Comparison of ENCODE assay signal across 8 mouse cellular contexts in genomic region chr10:127261706-127262547, GRCm38 (mm10). TPM values are rescaled to one million over a fixed set of nuclear protein-coding genes. Genes with fewer than 3 reads are reported as not detected.
DNase-seq lines count a peak whose midpoint lies in the region; ATAC-seq and TF ChIP-seq lines count a peak whose summit lies in the region.

No protein-coding gene starts in this region.

- H3K4me3 ChIP-seq in liver, embryonic 11.5 days (ENCODE audit: low read depth, low read length): peak overlapping the region; percentile 52; the same call in 1 of the 2 replicates
- no peak overlapping the region for H3K4me3 ChIP-seq in liver, postnatal 0 days (ENCODE audit: low read depth, low read length)
- H3K4me3 ChIP-seq in cortical plate, adult 2 months (ENCODE audit: insufficient read depth, low read length): peak overlapping the region; percentile 97
- H3K4me3 ChIP-seq in hindbrain, embryonic 16.5 days (ENCODE audit: low read length): peak overlapping the region; percentile 70
- H3K4me3 ChIP-seq in olfactory bulb, adult 2 months (ENCODE audit: insufficient read depth, low read depth, low read length): peak overlapping the region; percentile 61

- ATAC-seq in liver, embryonic 11.5 days (replicated peaks; ENCODE audit: low FRiP score): no peak
- ATAC-seq in liver, postnatal 0 days: no peak
- ATAC-seq in hindbrain, embryonic 16.5 days: no peak

- DNase-seq in liver, embryonic 11.5 days (ENCODE audit: low spot score): no peak
- DNase-seq in liver, postnatal 0 days: no peak
- DNase-seq in urinary bladder, postnatal 10 days (ENCODE audit: low spot score): no peak
- DNase-seq in left cerebral cortex, postnatal 14 days (ENCODE audit: low spot score in 2 of 2): no peak
- DNase-seq in adrenal gland, postnatal 14 days: no peak

- peaks cover 8% of the 10 kb centered on the region for H3K4me1 ChIP-seq in liver, embryonic 11.5 days (replicated peaks; ENCODE audit: control insufficient read depth, insufficient read depth, low read length)
- peaks cover 14% of the 10 kb centered on the region for H3K4me1 ChIP-seq in liver, postnatal 0 days (ENCODE audit: insufficient read depth)
- H3K4me1 ChIP-seq in cortical plate, adult 2 months (ENCODE audit: control insufficient read depth, insufficient read depth, low read length): peaks cover 11% of the 10 kb centered on the region
- peaks cover 37% of the 10 kb centered on the region for H3K4me1 ChIP-seq in hindbrain, embryonic 16.5 days (ENCODE audit: control insufficient read depth, insufficient read depth, low read depth, low read length)
- H3K4me1 ChIP-seq in olfactory bulb, adult 2 months (ENCODE audit: control insufficient read depth, insufficient read depth, low read length): peaks cover 30% of the 10 kb centered on the region

- no peak overlapping the region for H3K27ac ChIP-seq in liver, embryonic 11.5 days (ENCODE audit: low read depth, low read length)
- H3K27ac ChIP-seq in liver, postnatal 0 days (ENCODE audit: low read depth): no peak overlapping the region
- no peak overlapping the region for H3K27ac ChIP-seq in cortical plate, adult 2 months (ENCODE audit: insufficient read depth, low read length)
- peak overlapping the region; percentile 91 for H3K27ac ChIP-seq in hindbrain, embryonic 16.5 days (ENCODE audit: low read depth, low read length)
- peak overlapping the region; percentile 81 for H3K27ac ChIP-seq in olfactory bulb, adult 2 months (ENCODE audit: insufficient read depth, low read depth, low read length)

- TF ChIP-seq EP300 in liver, postnatal 0 days (IDR thresholded peaks at IDR 0.05; ENCODE audit: low read depth): no peak

- intact Hi-C loops in left cerebral cortex, postnatal 14 days (cut with DNase I): no loop called here

- TF ChIP-seq POLR2A in cortical plate, adult 2 months (IDR thresholded peaks at IDR 0.05; ENCODE audit: extremely low read depth, insufficient read depth, low read length): no peak
- no peak for TF ChIP-seq POLR2A in olfactory bulb, adult 2 months (IDR thresholded peaks at IDR 0.05; ENCODE audit: insufficient read depth, low read depth, low read length)

- WGBS in liver, embryonic 11.5 days: 66% methylated on average over 15 of the region's 15 CpGs
- 62% methylated on average over 15 of the region's 15 CpGs for WGBS in liver, postnatal 0 days (ENCODE audit: insufficient replicate concordance)
- 52% methylated on average over 15 of the region's 15 CpGs for WGBS in hindbrain, embryonic 16.5 days
- WGBS in olfactory bulb, adult 2 months: 28% methylated on average over 15 of the region's 15 CpGs

- no peaks in the 10 kb centered on the region for H3K9me3 ChIP-seq in liver, embryonic 11.5 days (ENCODE audit: control insufficient read depth, low read length)
- H3K9me3 ChIP-seq in liver, postnatal 0 days (ENCODE audit: low read length): no peaks in the 10 kb centered on the region
- no peaks in the 10 kb centered on the region for H3K9me3 ChIP-seq in hindbrain, embryonic 16.5 days (ENCODE audit: control insufficient read depth, low read length)

- no peak for TF ChIP-seq CTCF in liver, postnatal 0 days (IDR thresholded peaks at IDR 0.05; ENCODE audit: low read depth)
- TF ChIP-seq CTCF in cortical plate, adult 2 months (IDR thresholded peaks at IDR 0.05; ENCODE audit: extremely low read depth, insufficient read depth, low read length): no peak
- no peak for TF ChIP-seq CTCF in olfactory bulb, adult 2 months (IDR thresholded peaks at IDR 0.05; ENCODE audit: insufficient read depth, low read depth, low read length)

- peaks cover 25% of the 10 kb centered on the region for H3K27me3 ChIP-seq in liver, embryonic 11.5 days (replicated peaks; ENCODE audit: control insufficient read depth, insufficient read depth, low read length)
- H3K27me3 ChIP-seq in liver, postnatal 0 days (ENCODE audit: insufficient read depth, low read length): peaks cover 27% of the 10 kb centered on the region
- H3K27me3 ChIP-seq in hindbrain, embryonic 16.5 days (replicated peaks; ENCODE audit: control insufficient read depth, insufficient read depth, low read length): no peaks in the 10 kb centered on the region

- H3K4me2 ChIP-seq in liver, embryonic 11.5 days: peak overlapping the region; percentile 91; the same call in 1 of the 2 replicates
- no peak overlapping the region for H3K4me2 ChIP-seq in liver, postnatal 0 days (ENCODE audit: low read depth, low read length)
- H3K4me2 ChIP-seq in hindbrain, embryonic 16.5 days (ENCODE audit: low read length): peak overlapping the region; percentile 88

- no peaks in the 10 kb centered on the region for H3K36me3 ChIP-seq in liver, embryonic 11.5 days (ENCODE audit: control insufficient read depth, insufficient read depth, low read length)
- H3K36me3 ChIP-seq in liver, postnatal 0 days (replicated peaks; ENCODE audit: insufficient read depth, low read length): no peaks in the 10 kb centered on the region
- no peaks in the 10 kb centered on the region for H3K36me3 ChIP-seq in hindbrain, embryonic 16.5 days (ENCODE audit: control insufficient read depth, insufficient read depth, low read length)

- H3K9ac ChIP-seq in liver, embryonic 11.5 days (ENCODE audit: low read depth, low read length): no peak overlapping the region
- no peak overlapping the region for H3K9ac ChIP-seq in liver, postnatal 0 days (replicated peaks)
- peak overlapping the region; percentile 84 for H3K9ac ChIP-seq in hindbrain, embryonic 16.5 days (ENCODE audit: low read depth, low read length)

RNA-seq across cellular contexts. Expression of gene Kif5a, which starts 1.2 kb away (rescaled TPM):
- 1.3 and 1.4 TPM in 2 replicates for polyA plus RNA-seq in liver, embryonic 11.5 days (2014; fragmentation: Nextera tagmentation; extraction: Ambion mirVana)
- 0.06 TPM in 2 replicates for polyA plus RNA-seq in liver, postnatal 0 days (2015; fragmentation: Nextera tagmentation; extraction: Ambion mirVana)
- 1,251 and 1,302 TPM in 2 replicates for polyA plus RNA-seq in cortical plate, adult 2 months (2012; rRNA removed)
- 115 and 130 TPM in 2 replicates for polyA plus RNA-seq in hindbrain, embryonic 16.5 days (2015; fragmentation: Nextera tagmentation; extraction: Ambion mirVana)
- polyA plus RNA-seq in olfactory bulb, adult 2 months (2012; ENCODE audit: insufficient read depth, insufficient read length, low replicate concordance, missing spikeins): 72.6 and 160 TPM in 2 replicates
- 100 to 1,000 TPM; 581 to 593 TPM for total RNA-seq in left cerebral cortex, postnatal 14 days (2021)
- 7.6 and 11.5 TPM in 2 replicates for total RNA-seq in adrenal gland, postnatal 14 days (2021)

RNA-seq across cellular contexts. Expression of gene Dctn2, which starts 4.2 kb away (rescaled TPM):
- polyA plus RNA-seq in liver, embryonic 11.5 days (2014; fragmentation: Nextera tagmentation; extraction: Ambion mirVana): 135 TPM in 2 replicates
- 65.3 and 67.4 TPM in 2 replicates for polyA plus RNA-seq in liver, postnatal 0 days (2015; fragmentation: Nextera tagmentation; extraction: Ambion mirVana)
- polyA plus RNA-seq in cortical plate, adult 2 months (2012; rRNA removed): 304 and 309 TPM in 2 replicates
- 355 and 358 TPM in 2 replicates for polyA plus RNA-seq in hindbrain, embryonic 16.5 days (2015; fragmentation: Nextera tagmentation; extraction: Ambion mirVana)
- polyA plus RNA-seq in olfactory bulb, adult 2 months (2012; ENCODE audit: insufficient read depth, insufficient read length, low replicate concordance, missing spikeins): not detected in 2 replicates
- total RNA-seq in left cerebral cortex, postnatal 14 days (2021): 100 to 1,000 TPM; 308 to 321 TPM
- 142 and 153 TPM in 2 replicates for total RNA-seq in adrenal gland, postnatal 14 days (2021)

RNA-seq across cellular contexts. Expression of gene Mbd6, which starts 26.9 kb away (rescaled TPM):
- polyA plus RNA-seq in liver, embryonic 11.5 days (2014; fragmentation: Nextera tagmentation; extraction: Ambion mirVana): 14.2 and 19.0 TPM in 2 replicates
- polyA plus RNA-seq in liver, postnatal 0 days (2015; fragmentation: Nextera tagmentation; extraction: Ambion mirVana): 5.3 and 5.7 TPM in 2 replicates
- polyA plus RNA-seq in cortical plate, adult 2 months (2012; rRNA removed): 35.1 TPM in 2 replicates
- 11.2 and 11.5 TPM in 2 replicates for polyA plus RNA-seq in hindbrain, embryonic 16.5 days (2015; fragmentation: Nextera tagmentation; extraction: Ambion mirVana)
- polyA plus RNA-seq in olfactory bulb, adult 2 months (2012; ENCODE audit: insufficient read depth, insufficient read length, low replicate concordance, missing spikeins): not detected in 2 replicates
- total RNA-seq in left cerebral cortex, postnatal 14 days (2021): 10 to 100 TPM; 41.2 to 44.7 TPM
- 47.9 and 54.0 TPM in 2 replicates for total RNA-seq in adrenal gland, postnatal 14 days (2021)

RNA-seq across cellular contexts. Expression of gene Mars, which starts 49.7 kb away (rescaled TPM):
- 249 and 257 TPM in 2 replicates for polyA plus RNA-seq in liver, embryonic 11.5 days (2014; fragmentation: Nextera tagmentation; extraction: Ambion mirVana)
- polyA plus RNA-seq in liver, postnatal 0 days (2015; fragmentation: Nextera tagmentation; extraction: Ambion mirVana): 51.3 and 62.3 TPM in 2 replicates
- polyA plus RNA-seq in cortical plate, adult 2 months (2012; rRNA removed): 71.6 and 75.6 TPM in 2 replicates
- 108 and 113 TPM in 2 replicates for polyA plus RNA-seq in hindbrain, embryonic 16.5 days (2015; fragmentation: Nextera tagmentation; extraction: Ambion mirVana)
- polyA plus RNA-seq in olfactory bulb, adult 2 months (2012; ENCODE audit: insufficient read depth, insufficient read length, low replicate concordance, missing spikeins): not detected in 2 replicates
- total RNA-seq in left cerebral cortex, postnatal 14 days (2021): 10 to 100 TPM; 59.1 to 61.5 TPM
- 81.9 and 98.4 TPM in 2 replicates for total RNA-seq in adrenal gland, postnatal 14 days (2021)

RNA-seq across cellular contexts. Expression of gene Pip4k2c, which starts 50.5 kb away (rescaled TPM):
- 43.1 and 43.4 TPM in 2 replicates for polyA plus RNA-seq in liver, embryonic 11.5 days (2014; fragmentation: Nextera tagmentation; extraction: Ambion mirVana)
- polyA plus RNA-seq in liver, postnatal 0 days (2015; fragmentation: Nextera tagmentation; extraction: Ambion mirVana): 14.7 and 17.7 TPM in 2 replicates
- 116 and 117 TPM in 2 replicates for polyA plus RNA-seq in cortical plate, adult 2 months (2012; rRNA removed)
- 20.5 and 20.7 TPM in 2 replicates for polyA plus RNA-seq in hindbrain, embryonic 16.5 days (2015; fragmentation: Nextera tagmentation; extraction: Ambion mirVana)
- polyA plus RNA-seq in olfactory bulb, adult 2 months (2012; ENCODE audit: insufficient read depth, insufficient read length, low replicate concordance, missing spikeins): 102 TPM in 1 of 2 replicates, not detected in the other
- total RNA-seq in left cerebral cortex, postnatal 14 days (2021): 10 to 100 TPM; 63.6 to 78.9 TPM
- 28.5 and 29.2 TPM in 2 replicates for total RNA-seq in adrenal gland, postnatal 14 days (2021)

Comparison
In these comparisons a context has a peak if more than half of its experiments do, and no peak if none do; other contexts are left out.
1. H3K27ac ChIP-seq: peak in hindbrain, embryonic 16.5 days (single experiment) and olfactory bulb, adult 2 months (single experiment); none in liver, embryonic 11.5 days (single experiment), liver, postnatal 0 days (single experiment) and cortical plate, adult 2 months (single experiment).
2. RNA of gene Kif5a, which starts 1.2 kb away (polyA plus RNA-seq): 1,251 to 1,302 TPM in cortical plate, adult 2 months, 72.6 to 160 TPM in olfactory bulb, adult 2 months and 115 to 130 TPM in hindbrain, embryonic 16.5 days; 1.3 to 1.4 TPM in liver, embryonic 11.5 days and 0.06 TPM in liver, postnatal 0 days; every median in the first group is over 10 times any median in the second.